Mouse (Mus musculus) left cerebral cortex, adult 11 months (tissue): ENCODE results near the gene Arid3c.

ENCODE experiments used
- DNase-seq: peaks from one replicate; pipeline ENCODE4 v3.0.0; 2022; ENCODE audit warnings: low spot score

The Arid3c gene

GRCm38 (mm10) chr4:41745021-41745420 is 14.1 kb upstream of the Arid3c start:
- DNase-seq = no peak

- DNase-seq = no peak
These were observed 13.2 kb upstream of the Arid3c start for GRCm38 (mm10) chr4:41744131-41744530.

GRCm38 (mm10) chr4:41741158-41741560 is 10.2 kb upstream of the Arid3c start:
- DNase-seq = peak; percentile 91

- DNase-seq = peak; percentile 69
These were observed 9.6 kb upstream of the Arid3c start for GRCm38 (mm10) chr4:41740380-41741157.

DNA sequence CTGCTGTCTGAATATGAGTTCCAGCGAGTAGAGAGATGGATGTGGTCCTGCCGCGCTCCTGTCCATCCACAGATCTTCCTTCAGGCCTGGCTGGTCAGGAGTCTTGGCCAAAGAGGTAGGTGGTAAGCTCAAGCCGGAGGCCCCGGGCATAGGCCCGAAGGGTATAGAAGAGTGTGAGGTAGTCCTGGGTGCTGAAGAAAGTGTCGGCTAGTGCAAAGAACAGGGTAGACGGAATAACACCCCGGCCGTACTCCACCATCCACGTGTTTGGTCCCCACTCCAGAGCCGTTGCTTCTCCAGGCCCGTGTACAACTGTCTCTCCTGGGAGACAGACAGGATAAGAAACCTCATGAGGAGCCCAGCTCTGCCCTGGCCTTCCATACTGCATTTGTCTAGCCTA is 8.3 kb upstream of the Arid3c start:
- no peak for DNase-seq

- DNase-seq = no peak
These were observed 7.3 kb upstream of the Arid3c start for GRCm38 (mm10) chr4:41738256-41738603.

DNA sequence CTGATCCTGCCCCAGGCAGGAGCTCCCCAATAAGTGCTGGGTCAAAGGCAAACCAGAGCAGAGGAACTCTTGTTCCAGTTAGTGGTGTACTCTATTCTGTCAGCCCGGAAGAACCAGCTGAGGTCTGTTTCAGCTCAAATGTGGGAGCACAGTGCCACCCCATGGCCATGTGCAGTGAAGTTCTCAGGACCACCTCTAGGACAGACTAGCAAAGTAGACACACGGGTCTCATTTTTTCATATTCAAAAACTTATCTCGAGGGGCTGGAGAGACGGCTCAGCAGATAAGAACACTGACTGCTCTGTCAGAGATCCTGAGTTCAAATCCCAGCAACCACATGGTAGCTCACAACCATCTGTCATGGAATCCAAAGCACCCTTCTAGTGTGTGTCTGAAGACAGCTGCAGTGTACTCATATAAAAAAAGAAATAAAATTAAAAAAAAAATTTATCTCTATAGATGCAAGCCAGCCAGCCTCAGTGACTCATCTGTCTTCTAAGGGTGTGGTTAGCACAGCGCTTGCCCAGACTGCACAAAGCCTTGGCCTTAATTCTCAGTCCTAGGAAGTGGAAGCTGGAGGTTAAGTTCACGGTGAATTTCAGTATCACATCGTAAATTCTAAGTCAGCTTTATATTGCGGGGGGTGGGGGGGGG is 6.8 kb upstream of the Arid3c start:
- DNase-seq = peak; percentile 73

DNA sequence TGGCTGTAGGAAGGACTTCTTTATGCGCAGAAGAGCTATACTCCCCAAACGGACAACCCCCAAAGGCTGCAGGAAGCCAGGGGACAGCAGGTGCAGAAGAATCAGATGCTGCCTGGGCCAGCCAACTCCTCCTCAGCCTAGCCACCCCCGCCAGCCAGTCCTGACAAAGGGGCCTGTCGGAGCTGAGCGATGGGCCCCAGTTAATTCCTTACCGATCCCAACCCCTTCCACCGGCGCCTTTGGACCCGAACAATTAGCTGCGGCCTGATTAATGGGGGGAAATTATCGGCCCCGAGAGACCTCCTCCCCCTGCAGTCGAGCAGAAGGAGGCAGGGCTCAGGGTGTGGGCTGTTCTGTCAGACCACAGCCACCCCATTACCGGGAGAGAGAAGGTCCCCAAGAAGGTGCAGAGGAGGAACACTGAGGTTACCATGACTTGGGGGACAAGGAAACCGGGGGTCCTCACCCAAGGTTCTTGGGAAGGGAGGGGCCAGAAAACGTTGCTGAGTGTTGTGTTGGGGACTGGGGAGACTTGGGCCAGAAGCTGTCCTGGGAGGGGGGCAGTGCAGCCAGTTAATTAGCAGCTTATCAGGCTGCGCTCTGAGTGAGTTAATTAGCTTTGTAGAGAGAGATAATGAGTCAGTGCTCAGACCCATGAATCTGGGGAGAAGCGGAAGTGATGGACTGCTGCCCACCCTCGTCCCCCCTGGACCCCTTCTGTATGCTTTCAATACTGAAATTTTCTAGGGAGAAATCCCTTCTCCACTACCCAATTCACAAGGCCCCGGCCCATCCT is 3.9 kb downstream of the Arid3c start:
- no peak for DNase-seq

DNA sequence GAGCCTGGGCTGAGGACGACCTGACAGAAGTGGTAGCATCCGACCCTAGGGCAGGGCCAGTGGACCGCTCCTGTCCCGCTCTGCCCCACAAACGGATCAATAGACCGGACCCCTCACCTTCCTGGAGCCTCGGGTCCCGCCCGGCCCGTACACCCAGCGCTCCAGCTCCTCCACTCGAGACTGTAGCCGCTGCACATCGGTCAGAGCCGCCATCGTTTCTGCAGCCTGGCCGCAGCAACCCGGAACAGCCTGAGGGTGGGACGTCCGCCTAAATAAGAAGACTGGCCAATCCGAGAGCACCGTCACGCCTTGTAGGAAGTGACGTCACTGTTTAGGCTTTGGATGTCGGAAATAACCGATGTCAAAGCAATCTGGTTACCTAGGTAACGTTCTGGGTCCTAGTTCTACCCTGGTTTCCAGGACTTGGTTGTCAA is 8.0 kb downstream of the Arid3c start, which contains the start of gene Dctn3:
Dctn3 (minus strand) TSS at position 253 of the 434 bp plus-strand sequence.
- peak; percentile 95 for DNase-seq

GRCm38 (mm10) chr4:41716834-41717233 is 14.1 kb downstream of the Arid3c start:
- no peak for DNase-seq

- no peak for DNase-seq
These were observed 15.3 kb downstream of the Arid3c start for GRCm38 (mm10) chr4:41715596-41715995.

DNA sequence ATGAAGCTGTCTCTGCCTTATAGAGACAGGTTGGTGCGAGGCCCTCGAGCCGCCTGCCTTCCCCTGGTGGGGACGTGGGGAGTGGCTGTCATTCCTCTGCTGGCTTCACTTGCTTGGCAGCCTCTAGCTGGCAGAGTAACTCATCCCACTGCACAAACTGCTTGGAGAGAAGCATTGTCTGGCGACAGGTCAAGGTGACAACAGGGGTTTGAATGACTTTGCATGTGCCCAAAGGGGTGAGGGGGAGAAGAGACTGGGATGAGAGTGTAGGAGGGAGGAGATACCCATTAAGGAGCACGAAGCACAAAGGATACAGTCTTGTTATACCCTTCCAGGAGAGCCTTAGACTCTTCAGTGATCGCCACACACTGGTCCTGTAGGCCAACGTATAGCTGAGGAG is 15.9 kb downstream of the Arid3c start:
- DNase-seq = no peak

DNA sequence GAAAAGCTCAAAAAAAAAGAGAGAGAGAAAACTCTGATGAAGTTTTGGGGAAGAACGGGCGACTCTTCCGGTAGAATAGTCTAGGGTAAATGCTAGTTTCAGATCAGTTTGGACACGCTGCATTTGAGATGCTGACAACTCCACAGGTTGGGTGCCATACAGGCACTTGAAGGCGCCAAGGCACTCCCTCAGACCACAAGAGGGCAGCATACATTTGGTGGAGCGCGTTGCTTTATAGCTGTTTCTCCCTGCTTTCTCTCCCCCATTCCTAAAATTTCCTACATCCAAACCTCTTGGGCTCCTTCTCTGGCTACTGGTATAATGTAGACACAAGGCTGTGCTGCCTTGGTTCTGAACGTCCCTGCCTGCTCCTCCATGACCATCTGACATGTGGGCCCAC is 16.7 kb downstream of the Arid3c start:
- no peak for DNase-seq

DNA sequence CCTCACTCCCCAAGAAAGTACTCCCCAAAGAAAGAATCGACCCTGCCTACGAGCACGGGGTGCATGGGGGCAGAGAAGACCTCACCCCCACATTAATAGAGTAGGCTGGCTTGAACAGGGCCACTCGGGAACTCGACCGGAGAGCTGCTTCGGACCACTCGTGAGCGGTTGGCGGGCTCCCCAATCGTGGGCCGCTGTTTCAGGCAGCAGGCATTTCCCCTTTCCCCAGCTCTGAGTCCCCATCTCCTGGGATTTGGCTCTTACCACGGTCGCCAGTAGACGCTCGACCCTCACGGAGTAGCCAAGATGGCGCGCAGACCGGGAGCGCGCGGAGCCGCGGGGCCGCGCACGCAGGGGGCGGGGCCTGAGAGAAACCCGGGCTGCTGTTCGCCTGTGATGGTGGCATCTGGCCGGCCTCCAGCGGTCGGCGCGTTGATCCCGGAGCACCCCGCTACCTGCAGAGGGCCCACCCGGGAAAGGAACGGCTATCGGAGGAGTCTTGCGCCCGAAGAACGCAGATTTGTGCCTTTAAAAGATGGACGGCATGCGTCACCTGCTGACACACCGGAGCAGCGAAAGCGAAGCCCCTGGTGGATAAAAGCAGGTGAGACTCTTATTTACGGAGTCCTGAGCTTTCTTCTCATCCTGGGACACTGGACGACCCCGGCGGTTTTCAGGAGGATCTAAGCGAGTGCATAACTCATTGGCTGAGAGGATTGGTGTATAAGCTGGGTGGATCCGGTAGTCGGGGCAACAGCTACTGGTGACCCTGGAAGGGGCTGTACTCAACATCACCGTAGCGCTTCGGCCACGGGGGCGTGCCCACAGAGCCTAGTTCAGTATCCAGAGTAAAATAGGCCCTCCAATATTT is 17.5 kb downstream of the Arid3c start, which contains the start of gene Rpp25l:
Rpp25l (minus strand) TSS at position 338 of the 871 bp plus-strand sequence.
- DNase-seq = no peak

GRCm38 (mm10) chr4:41712421-41713196 is 18.3 kb downstream of the Arid3c start:
- DNase-seq = no peak

DNA sequence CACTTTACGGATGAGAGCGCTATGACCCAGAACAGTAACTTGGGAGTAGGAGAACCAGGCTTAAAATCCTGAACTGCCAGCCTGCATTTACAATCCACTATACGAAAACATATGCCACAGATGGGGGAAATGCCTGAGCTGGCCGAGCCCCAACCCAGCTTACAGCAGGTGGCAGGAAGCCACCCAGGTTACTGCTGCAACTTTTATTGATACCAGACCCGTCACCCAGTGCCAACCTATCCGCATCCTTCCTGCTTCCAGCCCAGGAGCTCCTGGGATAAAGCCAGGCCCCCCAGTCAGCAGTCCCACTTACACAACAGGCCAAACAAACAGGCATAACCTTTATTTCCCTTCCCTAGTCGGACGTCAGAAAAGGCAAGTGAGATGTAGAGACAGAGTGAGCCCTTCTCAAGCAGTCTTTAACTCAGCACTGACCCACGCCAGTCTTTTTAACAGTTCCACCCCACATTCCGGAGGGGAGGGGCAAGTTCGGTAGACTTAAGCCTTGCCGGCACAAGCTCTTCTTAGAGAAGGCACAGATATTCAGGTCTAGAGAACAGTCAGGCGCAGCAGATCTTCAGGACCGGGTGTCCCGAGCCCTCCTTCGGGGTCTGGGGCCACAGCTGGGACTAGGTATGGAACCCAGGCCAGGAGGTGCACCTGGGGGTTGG is 19.1 kb downstream of the Arid3c start:
- DNase-seq = no peak

DNA sequence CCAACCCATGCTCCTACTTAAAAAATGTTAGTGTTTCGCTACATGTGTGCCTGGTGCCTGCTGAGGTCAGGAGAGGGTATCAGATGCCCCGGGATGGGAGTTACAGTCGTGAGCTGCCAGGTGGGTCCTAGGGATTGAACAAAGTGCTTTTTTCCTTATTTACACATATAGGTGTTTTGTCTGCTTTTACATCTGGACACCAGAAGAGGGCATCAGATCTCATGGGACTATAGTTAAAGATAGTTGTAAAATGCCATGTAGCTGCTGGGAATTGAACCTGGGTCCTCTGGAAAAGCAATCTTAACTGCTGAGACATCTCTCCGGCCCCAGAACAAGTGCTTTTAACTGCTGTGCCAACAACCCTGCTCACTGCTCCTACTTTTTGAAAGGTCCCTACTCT is 20.7 kb downstream of the Arid3c start:
- DNase-seq = no peak

- DNase-seq = no peak
These were observed 22.7 kb downstream of the Arid3c start for GRCm38 (mm10) chr4:41708192-41708745.

- DNase-seq = peak; percentile 79
These were observed 23.9 kb downstream of the Arid3c start for GRCm38 (mm10) chr4:41707011-41707535.
